Mouse (Mus musculus) layer of hippocampus, adult 8-10 months (tissue): ENCODE results near the gene Mocs1. TPM values are rescaled to one million over a fixed set of nuclear protein-coding genes. Genes with fewer than 3 reads are reported as not detected.
"Not testable (repeated sequence)": the region's sequence is repeated elsewhere in the genome, so short reads cannot be mapped to it uniquely, and the experiment has no call there.

ENCODE experiments used
- DNase-seq, 2 experiments: peaks; one replicate each; pipeline ENCODE4 v3.0.0; 2022; ENCODE audit warnings: low spot score in 2 of 2
- total RNA-seq, 4 experiments: library from RNA; stranded (reverse); gene quantifications; 2 replicates each; pipeline ENCODE4 v1.2.4; 2022

Mocs1 gene
- total RNA-seq, 4 experiments from 2014 or later, result 14.6 to 19.1 (median 17.0) TPM

DNA sequence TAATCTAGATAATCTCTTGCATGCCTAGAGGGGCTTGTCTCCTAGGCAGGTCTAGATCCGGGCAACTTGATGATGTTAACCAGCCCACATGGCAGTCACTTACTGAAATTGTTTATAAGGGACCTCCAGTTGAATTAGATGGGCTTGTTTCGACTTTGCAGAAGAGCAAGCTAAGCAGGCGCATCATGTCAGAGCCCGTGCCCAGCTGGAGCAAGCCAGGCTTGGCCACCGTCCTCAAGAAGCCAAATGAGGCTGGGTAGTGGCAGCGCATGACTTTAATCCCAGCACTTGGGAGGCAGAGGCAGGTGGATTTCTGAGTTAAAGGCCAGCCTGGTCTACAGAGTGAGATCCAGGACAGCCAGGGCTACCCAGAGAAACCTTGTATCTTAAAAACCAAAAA is 3.0 kb downstream of the Mocs1 start:
- peak in 1 of 2 experiments; percentile 1 for DNase-seq

DNA sequence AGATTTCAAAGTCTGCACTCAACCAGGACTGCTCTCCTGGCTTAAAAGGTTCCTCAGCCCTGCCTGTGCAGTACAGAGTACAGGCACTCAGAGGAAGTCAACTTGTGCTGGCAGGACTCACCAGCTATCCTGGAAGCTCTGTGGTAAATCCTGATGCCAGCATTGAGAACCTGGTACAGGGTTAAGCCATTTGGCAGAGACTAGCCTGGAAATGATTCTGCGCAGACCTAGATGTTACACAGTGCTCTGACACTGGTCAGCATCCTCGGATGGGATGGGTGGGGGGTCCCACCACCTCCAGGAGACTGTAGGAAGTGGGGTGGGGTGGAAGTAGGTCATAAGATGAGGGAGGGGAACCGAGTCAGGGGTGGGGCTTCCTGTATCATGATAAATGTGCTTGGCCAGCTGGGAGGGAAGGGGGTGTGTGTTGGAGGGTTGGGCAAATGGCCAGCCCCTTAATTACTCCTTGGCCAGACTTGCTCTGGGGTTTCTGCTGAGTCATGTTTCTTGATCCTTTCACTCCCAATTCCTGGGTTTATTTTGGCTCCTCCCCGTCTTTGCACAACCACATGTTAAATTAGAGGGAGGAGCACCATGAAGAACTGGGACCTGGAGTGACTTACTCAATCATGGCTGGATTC is 4.0 kb downstream of the Mocs1 start:
- peak in 1 of 2 experiments; percentile 26 for DNase-seq

DNA sequence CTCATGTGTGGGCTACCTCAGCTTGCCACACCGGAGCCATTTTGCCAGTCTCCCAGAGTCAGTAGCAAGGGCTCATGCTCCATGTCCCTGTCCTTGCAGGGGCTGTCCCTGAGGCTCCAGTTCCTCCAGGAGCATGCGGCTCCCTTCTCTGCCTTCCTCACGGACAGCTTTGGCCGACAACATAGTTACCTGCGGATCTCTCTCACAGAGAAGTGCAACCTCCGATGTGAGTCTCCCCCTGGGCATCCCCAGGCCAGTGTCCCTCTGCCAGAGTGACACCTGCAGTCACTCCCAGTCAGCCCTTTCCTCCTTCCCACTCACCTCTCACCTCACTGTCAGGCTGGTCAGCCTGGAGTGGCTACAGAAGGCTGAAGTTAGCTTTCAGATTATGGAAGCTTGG is 4.9 kb downstream of the Mocs1 start:
- no peak for DNase-seq

DNA sequence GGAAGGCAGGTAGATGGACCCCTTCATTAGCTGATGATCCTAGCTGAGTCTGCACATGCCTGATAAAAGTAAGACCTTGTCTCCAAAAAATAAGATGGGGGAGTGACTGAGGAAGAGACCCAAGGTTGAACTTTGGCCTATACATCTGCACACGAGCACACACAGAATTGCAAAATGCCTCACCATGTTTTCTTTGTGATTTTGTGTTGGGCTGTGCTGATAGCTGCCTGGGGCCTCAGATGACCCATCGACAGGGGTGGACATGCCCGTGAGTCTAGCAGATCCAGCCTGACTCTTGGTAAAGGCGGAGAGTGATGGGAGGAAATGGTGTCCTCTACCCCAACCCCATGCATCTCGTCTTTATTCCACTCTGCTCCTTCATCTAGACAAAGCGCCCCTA is 6.1 kb downstream of the Mocs1 start:
- peak in 1 of 2 experiments; percentile 1 for DNase-seq

- DNase-seq, result peak in 1 of 2 experiments; percentile 6
These were observed 6.9 kb downstream of the Mocs1 start for GRCm38 (mm10) chr17:49435081-49435480.

DNA sequence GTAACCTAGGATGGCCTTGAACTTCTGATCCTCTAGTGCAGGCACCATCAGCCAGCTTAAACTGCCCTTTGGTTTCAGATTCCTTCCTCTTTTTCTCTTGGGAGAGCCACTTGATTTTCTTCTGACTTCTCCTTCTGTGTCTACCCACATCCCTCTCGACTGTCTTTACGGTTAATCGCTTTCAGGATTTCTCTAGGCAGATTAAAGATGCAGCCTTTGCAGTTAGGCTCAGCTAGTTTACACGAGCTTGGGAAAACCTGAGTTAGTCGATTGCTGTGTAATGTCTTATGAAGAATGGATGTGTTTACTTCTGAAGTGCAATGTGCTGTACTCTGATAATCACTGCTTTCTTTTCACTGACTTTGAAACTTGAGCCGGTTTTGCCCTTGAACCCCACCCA is 8.5 kb downstream of the Mocs1 start:
- no peak for DNase-seq

- not testable (repeated sequence) for DNase-seq
These were observed 9.1 kb downstream of the Mocs1 start for GRCm38 (mm10) chr17:49437306-49437705.

DNA sequence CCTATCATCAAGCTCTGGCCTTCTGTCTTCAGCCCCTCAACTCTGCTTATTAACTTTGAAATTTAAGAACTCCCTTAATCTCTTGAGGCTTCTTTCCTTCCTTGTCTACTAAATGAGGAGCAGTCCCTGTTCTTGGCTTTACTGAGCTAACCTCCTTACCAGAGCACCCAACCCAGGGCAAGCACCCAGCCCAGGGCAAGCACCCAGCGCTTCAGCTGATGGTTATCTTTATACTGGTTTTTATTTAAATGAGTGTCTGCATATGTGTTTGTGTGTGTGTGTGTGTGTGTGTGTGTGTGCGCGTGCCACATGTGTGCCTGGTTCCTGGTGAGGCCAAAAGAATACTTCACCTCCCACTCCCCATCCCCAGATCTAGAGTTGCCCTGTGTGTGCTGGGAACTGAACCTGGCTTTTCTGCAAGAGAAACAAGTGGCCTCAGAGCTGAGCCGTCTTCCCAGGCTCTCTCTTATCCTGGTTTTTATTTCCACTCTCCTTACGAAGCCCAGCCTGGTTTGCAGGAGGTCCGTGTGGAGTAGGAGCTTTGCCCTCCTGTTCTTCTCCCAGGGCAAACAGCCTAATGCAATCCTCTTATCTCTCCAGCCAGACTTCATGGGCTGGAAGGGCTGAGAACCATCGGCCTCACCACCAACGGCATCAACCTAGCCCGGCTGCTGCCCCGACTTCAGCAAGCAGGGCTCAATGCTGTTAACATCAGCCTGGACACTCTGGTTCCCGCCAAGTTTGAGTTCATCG is 10.8 kb downstream of the Mocs1 start:
- no peak for DNase-seq

- DNase-seq, result no peak
These were observed 11.5 kb downstream of the Mocs1 start for GRCm38 (mm10) chr17:49439706-49440105.

DNA sequence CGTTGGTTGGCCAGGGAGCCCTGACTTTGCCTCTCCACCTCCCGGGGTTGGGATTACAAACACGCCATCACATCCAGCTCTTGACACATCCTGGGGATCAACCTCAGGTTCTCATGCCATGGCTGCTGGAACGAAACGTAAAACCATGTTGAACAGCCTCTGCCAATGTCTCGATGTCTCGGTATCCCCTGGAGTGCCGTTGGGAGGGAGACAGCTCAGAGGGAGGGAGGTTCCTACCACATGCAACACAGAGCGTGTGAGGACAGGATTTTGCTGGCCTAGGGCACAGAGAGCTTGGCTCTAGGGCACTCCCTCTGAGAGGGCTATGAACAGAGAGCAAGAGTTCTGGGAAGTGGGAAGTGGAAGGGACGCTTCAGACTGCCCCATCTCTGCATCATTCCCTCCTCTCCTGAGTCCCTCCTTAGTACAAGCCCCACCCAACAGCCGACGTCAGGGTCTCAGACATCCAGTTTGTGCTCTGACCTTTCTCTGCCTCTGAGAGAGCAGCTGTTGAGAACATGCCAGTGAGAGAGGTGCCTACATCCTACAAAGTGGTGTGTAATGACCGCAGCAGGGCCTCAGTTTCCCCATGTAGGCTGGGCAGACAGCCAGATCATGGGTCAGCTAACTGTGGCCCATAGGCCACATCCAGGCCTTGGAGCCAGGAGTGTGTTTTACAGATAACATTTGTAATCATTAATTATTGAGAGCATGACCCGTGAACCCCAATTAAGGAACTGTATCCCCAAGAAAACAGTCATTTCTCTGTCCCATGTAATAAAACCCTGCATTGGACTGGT is 12.4 kb downstream of the Mocs1 start:
- no peak for DNase-seq

DNA sequence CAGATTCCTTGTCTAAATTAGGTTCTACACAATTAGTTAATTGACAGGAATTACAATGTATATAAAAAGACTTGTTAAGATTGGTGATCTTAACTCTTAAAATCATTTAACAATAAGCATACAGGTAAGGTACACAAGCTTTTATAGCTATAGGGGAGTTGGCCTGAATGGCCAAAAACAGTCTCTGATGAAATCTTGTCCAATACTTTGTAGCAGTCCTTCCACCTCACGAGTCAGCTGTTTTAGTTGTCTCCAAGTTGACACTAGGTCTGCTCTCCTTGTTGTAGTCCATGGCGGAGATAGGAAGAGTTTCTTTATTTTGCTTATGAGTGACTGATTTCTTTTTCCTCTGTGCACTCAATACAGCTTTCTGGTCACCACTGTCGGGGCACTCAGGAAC is 14.7 kb downstream of the Mocs1 start:
- DNase-seq, result not testable (repeated sequence)

- no peak for DNase-seq
These were observed 20.5 kb downstream of the Mocs1 start for GRCm38 (mm10) chr17:49448570-49449229.

- no peak for DNase-seq
These were observed 21.1 kb downstream of the Mocs1 start for GRCm38 (mm10) chr17:49449230-49449608.

DNA sequence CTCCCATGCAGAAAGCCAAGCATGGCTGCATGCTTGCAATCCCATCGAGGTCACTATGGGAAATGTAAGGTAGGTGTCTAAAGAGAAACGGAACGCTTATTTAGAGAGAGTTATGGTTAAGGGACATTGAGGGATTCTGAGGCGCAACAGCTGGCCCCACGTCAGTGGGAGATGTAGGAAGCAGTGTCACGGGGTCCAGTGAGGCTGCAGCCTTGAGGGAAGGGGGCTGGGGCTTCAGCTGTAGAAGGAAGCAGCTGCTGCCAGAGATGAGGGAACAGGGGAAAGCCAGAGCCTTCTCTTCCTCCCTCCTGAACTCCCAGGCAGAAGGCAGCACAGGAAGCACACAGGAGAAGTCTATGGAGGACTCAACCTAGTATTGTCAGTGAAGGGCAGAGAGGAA is 22.8 kb downstream of the Mocs1 start:
- DNase-seq, result no peak

DNA sequence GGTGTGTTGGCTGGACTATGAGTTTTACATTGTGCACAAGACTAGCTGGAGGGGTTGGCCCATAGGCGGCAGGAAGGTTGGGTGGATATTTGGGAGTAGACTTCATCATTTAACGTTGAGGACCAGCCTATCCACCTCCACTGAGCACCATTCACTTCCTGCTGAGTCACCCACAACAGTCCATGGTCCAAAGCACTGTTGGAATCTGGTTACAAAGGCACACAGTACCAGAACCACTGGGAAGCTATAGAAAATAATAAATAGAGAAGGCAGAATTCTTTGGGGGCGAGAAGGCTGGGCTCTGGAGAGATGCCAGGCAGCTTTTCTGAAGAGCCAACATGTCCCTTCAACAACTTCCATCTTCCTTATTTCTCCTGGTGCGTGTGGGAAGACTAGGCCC is 28.2 kb downstream of the Mocs1 start:
- DNase-seq, result no peak

DNA sequence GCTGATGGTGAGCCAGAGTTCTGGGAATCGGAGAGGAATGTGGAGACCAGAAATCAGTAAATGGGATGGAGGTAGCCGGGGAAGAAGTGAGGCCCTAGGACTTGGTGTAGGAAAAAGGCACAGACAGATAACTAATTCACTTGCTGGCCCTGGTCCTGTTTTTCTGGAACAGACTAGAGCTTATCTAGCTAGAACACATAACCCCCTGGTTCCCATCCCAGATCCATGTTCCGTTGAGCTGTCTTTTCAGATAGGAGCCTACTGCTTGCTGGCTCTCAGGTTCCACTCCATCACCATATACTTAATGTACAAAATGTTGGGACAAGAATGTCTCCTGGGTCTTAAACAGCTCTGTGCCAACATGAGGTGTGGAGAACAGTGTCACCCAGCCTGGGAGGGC is 29.7 kb downstream of the Mocs1 start:
- DNase-seq, result no peak

GRCm38 (mm10) chr17:49458386-49458785 is 30.2 kb downstream of the Mocs1 start:
- DNase-seq, result no peak

GRCm38 (mm10) chr17:49464884-49465283 is 36.7 kb downstream of the Mocs1 start:
- no peak for DNase-seq

GRCm38 (mm10) chr17:49468223-49468622 is 40.1 kb downstream of the Mocs1 start:
- peak; percentile 52 to 90 for DNase-seq

GRCm38 (mm10) chr17:49472626-49473025 is 44.5 kb downstream of the Mocs1 start:
- DNase-seq, result no peak

- peak in 1 of 2 experiments; percentile 46 for DNase-seq
These were observed 45.9 kb downstream of the Mocs1 start for GRCm38 (mm10) chr17:49474051-49474450.

- no peak for DNase-seq
These were observed 47.0 kb downstream of the Mocs1 start for GRCm38 (mm10) chr17:49475174-49475573.
